Mouse (Mus musculus) frontal cortex, postnatal 10 days (tissue): ENCODE results near the gene Ankrd44.

Source experiments
- DNase-seq, 2 experiments: peaks; one replicate each; pipeline ENCODE4 v3.0.0; 2022; ENCODE audit warnings: low spot score in 2 of 2, mixed read lengths in 1 of 2

Ankrd44 gene

GRCm38 (mm10) chr1:54809811-54810549 lies 116.2 kb downstream of the Ankrd44 start:
- no peak for DNase-seq

- DNase-seq, result no peak
These were observed 117.1 kb downstream of the Ankrd44 start for GRCm38 (mm10) chr1:54809098-54809490.

GRCm38 (mm10) chr1:54808401-54809097 lies 117.6 kb downstream of the Ankrd44 start:
- no peak for DNase-seq

- DNase-seq, result no peak
These were observed 118.4 kb downstream of the Ankrd44 start for GRCm38 (mm10) chr1:54807832-54808231.

GRCm38 (mm10) chr1:54806116-54806850 lies 119.9 kb downstream of the Ankrd44 start:
- no peak for DNase-seq

GRCm38 (mm10) chr1:54804406-54804805 lies 121.8 kb downstream of the Ankrd44 start:
- DNase-seq, result no peak

- no peak for DNase-seq
These were observed 123.5 kb downstream of the Ankrd44 start for GRCm38 (mm10) chr1:54802703-54803102.

GRCm38 (mm10) chr1:54801256-54801655 lies 124.9 kb downstream of the Ankrd44 start:
- no peak for DNase-seq

- DNase-seq, result no peak
These were observed 126.8 kb downstream of the Ankrd44 start for GRCm38 (mm10) chr1:54799421-54799820.

- no peak for DNase-seq
These were observed 127.8 kb downstream of the Ankrd44 start for GRCm38 (mm10) chr1:54798415-54798814.

- no peak for DNase-seq
These were observed 131.5 kb downstream of the Ankrd44 start for GRCm38 (mm10) chr1:54794709-54795108.

- no peak for DNase-seq
These were observed 134.8 kb downstream of the Ankrd44 start for GRCm38 (mm10) chr1:54791406-54791805.

- DNase-seq, result no peak
These were observed 136.7 kb downstream of the Ankrd44 start for GRCm38 (mm10) chr1:54789327-54789960.

- DNase-seq, result no peak
These were observed 137.8 kb downstream of the Ankrd44 start for GRCm38 (mm10) chr1:54788337-54788736.

GRCm38 (mm10) chr1:54778151-54778550 lies 148.0 kb downstream of the Ankrd44 start:
- no peak for DNase-seq

- no peak for DNase-seq
These were observed 149.1 kb downstream of the Ankrd44 start for GRCm38 (mm10) chr1:54777104-54777503.

- no peak for DNase-seq
These were observed 150.1 kb downstream of the Ankrd44 start for GRCm38 (mm10) chr1:54776116-54776515.

- DNase-seq, result no peak
These were observed 153.3 kb downstream of the Ankrd44 start for GRCm38 (mm10) chr1:54772843-54773242.

GRCm38 (mm10) chr1:54771471-54771870 lies 154.7 kb downstream of the Ankrd44 start:
- DNase-seq, result no peak

- no peak for DNase-seq
These were observed 159.0 kb downstream of the Ankrd44 start for GRCm38 (mm10) chr1:54767221-54767620.

- DNase-seq, result no peak
These were observed 160.5 kb downstream of the Ankrd44 start for GRCm38 (mm10) chr1:54765632-54766238.
